Mouse (Mus musculus) erythroid progenitor cell, adult 5-6 weeks (primary cell): ENCODE results near the gene Rtp1. TPM values are rescaled to one million over a fixed set of nuclear protein-coding genes. Genes with fewer than 3 reads are reported as not detected.

ENCODE experiments used
- ATAC-seq: replicated peaks from 2 replicates; pipeline ENCODE4 v1.8.0; 2016; ENCODE audit warnings: moderate number of reproducible peaks, mild to moderate bottlenecking, moderate TSS enrichment, inconsistent platforms; ENCODE audit not compliant: poor library complexity, low FRiP score, severe bottlenecking
- total RNA-seq, 2 experiments: library from RNA; stranded (forward) in 1 of 2; stranded (reverse) in 1 of 2; fragments of 150-400 nt in 1 of 2; fragments of 186-747, 209-891 nt in 1 of 2; gene quantifications; 2 replicates each; pipeline versions ENCODE4 v1.2.3 to v1.2.4; 2015 to 2017; ENCODE audit warnings: low replicate concordance in 2 of 2

The Rtp1 gene
- not detected in 2 replicates for total RNA-seq (2015; ENCODE audit: low replicate concordance)
- total RNA-seq (2017; ENCODE audit: low replicate concordance): not detected in 2 replicates

- no peak for ATAC-seq
Observed at GRCm38 (mm10) chr16:23428647-23429319, at the start of gene Rtp1. TSS of gene Rtp1 (plus strand) at chr16:23429133.

- no peak for ATAC-seq
Observed at GRCm38 (mm10) chr16:23379536-23380230, 49.2 kb upstream of the Rtp1 start.

GRCm38 (mm10) chr16:23384304-23384703 is 44.6 kb upstream of the Rtp1 start:
- ATAC-seq: no peak

GRCm38 (mm10) chr16:23397931-23398330 is 31.0 kb upstream of the Rtp1 start:
- ATAC-seq: no peak

- no peak for ATAC-seq
Observed at GRCm38 (mm10) chr16:23401463-23401862, 27.5 kb upstream of the Rtp1 start.

- ATAC-seq: no peak
Observed at GRCm38 (mm10) chr16:23401959-23402358, 27.0 kb upstream of the Rtp1 start.

- ATAC-seq: no peak
Observed at GRCm38 (mm10) chr16:23403008-23403755, 25.8 kb upstream of the Rtp1 start.

- no peak for ATAC-seq
Observed at GRCm38 (mm10) chr16:23412930-23413329, 16.0 kb upstream of the Rtp1 start.

- no peak for ATAC-seq
Observed at GRCm38 (mm10) chr16:23416261-23416656, 12.7 kb upstream of the Rtp1 start.

- no peak for ATAC-seq
Observed at GRCm38 (mm10) chr16:23416657-23417293, 12.2 kb upstream of the Rtp1 start.

GRCm38 (mm10) chr16:23417456-23418240 is 11.3 kb upstream of the Rtp1 start:
- ATAC-seq: no peak

- ATAC-seq: no peak
Observed at GRCm38 (mm10) chr16:23419565-23420085, 9.3 kb upstream of the Rtp1 start.

- no peak for ATAC-seq
Observed at GRCm38 (mm10) chr16:23423825-23424224, 5.1 kb upstream of the Rtp1 start.

- no peak for ATAC-seq
Observed at GRCm38 (mm10) chr16:23427701-23428100, 1.2 kb upstream of the Rtp1 start.

- ATAC-seq: no peak
Observed at GRCm38 (mm10) chr16:23429991-23430390, 1.1 kb downstream of the Rtp1 start.

- no peak for ATAC-seq
Observed at GRCm38 (mm10) chr16:23437404-23438166, 8.7 kb downstream of the Rtp1 start.

GRCm38 (mm10) chr16:23444231-23444630 is 15.3 kb downstream of the Rtp1 start:
- ATAC-seq: no peak

- ATAC-seq: no peak
Observed at GRCm38 (mm10) chr16:23449946-23450345, 21.0 kb downstream of the Rtp1 start.
